Mouse (Mus musculus): Measurements from ENCODE around the gene Cypt2. TPM values are rescaled to one million over a fixed set of nuclear protein-coding genes. Genes with fewer than 3 reads are reported as not detected.

The Cypt2 gene
- polyA plus RNA-seq (2015; fragmentation: Nextera tagmentation; extraction: Ambion mirVana), result not detected in 2 replicates

GRCm38 (mm10) chrX:105499472-105499871 is at the start of gene Cypt2:
Gene Cypt2 (plus strand): TSS chrX:105499772.

